20 mouse cellular contexts compared by ENCODE assay signal in the genomic region with DNA sequence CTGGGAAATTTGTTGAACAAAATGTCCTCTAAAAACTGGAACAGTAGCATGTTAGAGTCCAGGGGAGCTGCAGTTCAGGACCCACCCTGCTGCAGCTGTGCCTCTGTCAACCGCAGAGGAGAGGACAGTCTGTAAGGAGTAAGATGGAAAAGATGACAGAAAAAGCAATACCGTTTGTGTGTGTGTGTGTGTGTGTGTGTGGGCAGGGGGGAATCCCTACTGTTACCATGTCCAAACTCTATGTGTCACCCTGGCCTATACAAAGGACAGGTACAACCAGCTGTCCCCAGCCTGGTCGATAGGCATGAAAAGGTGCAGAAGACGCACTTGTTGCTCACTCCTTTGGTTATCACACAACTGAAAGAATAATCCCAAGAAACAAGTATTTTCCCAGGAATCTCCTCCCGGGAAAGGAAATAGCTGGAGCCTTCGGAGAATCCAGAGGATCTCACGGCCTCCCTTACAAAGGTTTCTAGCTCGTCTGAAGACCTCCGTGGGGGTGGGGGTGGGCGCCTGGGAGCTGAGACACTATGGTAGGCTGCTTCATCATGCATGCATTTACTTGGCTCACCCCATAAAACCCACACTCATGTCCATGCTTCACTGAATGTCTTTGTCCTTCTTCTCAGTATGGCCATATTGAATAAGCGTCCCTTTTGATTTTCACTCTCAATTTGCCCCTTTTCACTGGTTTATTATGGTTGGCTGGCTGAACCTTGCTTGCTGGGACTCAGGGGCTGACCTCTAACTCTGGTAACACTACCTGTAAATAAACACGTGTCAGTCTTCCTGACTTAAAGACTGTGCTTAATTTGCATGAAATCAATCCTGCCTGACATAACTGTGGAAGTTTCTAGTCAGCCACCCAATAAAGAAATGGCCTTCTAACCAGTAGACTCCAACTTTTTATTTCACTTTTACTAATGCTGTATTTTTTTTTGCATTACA.
DNase-seq lines count a peak whose midpoint lies in the region; ATAC-seq lines count a peak whose summit lies in the region.
"Had no signal": no experiment of that assay in that cellular context is flagged by ENCODE, and none has a peak within 500 bp of the region (broad histone marks: within the 10 kb centered on the region; RNA-seq: fewer than 3 reads in every experiment).

No protein-coding gene starts in this region.

- H3K9me3 ChIP-seq in forebrain, embryonic 11.5 days (ENCODE audit: control insufficient read depth, low read length): no peaks in the 10 kb centered on the region
- no peaks in the 10 kb centered on the region for H3K9me3 ChIP-seq in forebrain, embryonic 13.5 days (replicated peaks)
- no peaks in the 10 kb centered on the region for H3K9me3 ChIP-seq in kidney, embryonic 14.5 days (ENCODE audit: control insufficient read depth, low read length)
- H3K9me3 ChIP-seq: heart, embryonic 12.5 days; liver, embryonic 15.5 days had no signal

- peak; percentile 79 for ATAC-seq in forebrain, embryonic 11.5 days (replicated peaks; ENCODE audit: low FRiP score)
- ATAC-seq in forebrain, embryonic 13.5 days: no peak; the same call in 1 of the 2 replicates
- ATAC-seq in kidney, embryonic 14.5 days (ENCODE audit: low FRiP score, low TSS enrichment): peak; percentile 82; the same call in 1 of the 2 replicates
- ATAC-seq in cerebellum, adult (ENCODE audit: insufficient number of reproducible peaks, low FRiP score, low TSS enrichment): no peak
- ATAC-seq: midbrain, embryonic 16.5 days; Patski had no signal

- no peaks in the 10 kb centered on the region for H3K36me3 ChIP-seq in forebrain, embryonic 11.5 days (ENCODE audit: control insufficient read depth, insufficient read depth, low read length)
- H3K36me3 ChIP-seq in forebrain, embryonic 13.5 days (ENCODE audit: poor library complexity, severe bottlenecking): no peaks in the 10 kb centered on the region
- H3K36me3 ChIP-seq in kidney, embryonic 14.5 days (ENCODE audit: control insufficient read depth, insufficient read depth, low read length): no peaks in the 10 kb centered on the region
- H3K36me3 ChIP-seq: heart, embryonic 12.5 days; liver, embryonic 15.5 days had no signal

- H3K4me3 ChIP-seq in forebrain, embryonic 11.5 days (ENCODE audit: low read depth, low read length): no peak overlapping the region
- H3K4me3 ChIP-seq in forebrain, embryonic 13.5 days: no peak overlapping the region
- no peak overlapping the region for H3K4me3 ChIP-seq in kidney, embryonic 14.5 days (ENCODE audit: low read length)
- H3K4me3 ChIP-seq: heart, embryonic 12.5 days; liver, embryonic 15.5 days had no signal

- no peaks in the 10 kb centered on the region for H3K4me1 ChIP-seq in forebrain, embryonic 11.5 days (replicated peaks; ENCODE audit: control insufficient read depth, insufficient read depth, low read length)
- H3K4me1 ChIP-seq in forebrain, embryonic 13.5 days: no peaks in the 10 kb centered on the region
- H3K4me1 ChIP-seq in kidney, embryonic 14.5 days (ENCODE audit: control insufficient read depth, insufficient read depth, low read length): no peaks in the 10 kb centered on the region
- H3K4me1 ChIP-seq: heart, embryonic 12.5 days; liver, embryonic 15.5 days had no signal

- H3K27ac ChIP-seq in forebrain, embryonic 11.5 days (ENCODE audit: low read depth, low read length): no peak overlapping the region
- no peak overlapping the region for H3K27ac ChIP-seq in forebrain, embryonic 13.5 days
- no peak overlapping the region for H3K27ac ChIP-seq in kidney, embryonic 14.5 days (ENCODE audit: low read depth, low read length)
- H3K27ac ChIP-seq: liver, embryonic 15.5 days had no signal

- H3K9ac ChIP-seq in forebrain, embryonic 11.5 days (ENCODE audit: low read length): no peak overlapping the region
- H3K9ac ChIP-seq in forebrain, embryonic 13.5 days: no peak overlapping the region
- no peak overlapping the region for H3K9ac ChIP-seq in kidney, embryonic 14.5 days (ENCODE audit: low read depth, low read length)
- H3K9ac ChIP-seq: heart, embryonic 12.5 days; liver, embryonic 15.5 days had no signal

- H3K4me2 ChIP-seq in forebrain, embryonic 11.5 days (ENCODE audit: low read depth, low read length, severe bottlenecking): no peak overlapping the region
- no peak overlapping the region for H3K4me2 ChIP-seq in forebrain, embryonic 13.5 days
- no peak overlapping the region for H3K4me2 ChIP-seq in kidney, embryonic 14.5 days (replicated peaks; ENCODE audit: low read depth, low read length)
- H3K4me2 ChIP-seq: heart, embryonic 12.5 days; liver, embryonic 15.5 days had no signal

- H3K27me3 ChIP-seq in forebrain, embryonic 11.5 days (ENCODE audit: control insufficient read depth, insufficient read depth, low read length): no peaks in the 10 kb centered on the region
- no peaks in the 10 kb centered on the region for H3K27me3 ChIP-seq in forebrain, embryonic 13.5 days
- H3K27me3 ChIP-seq in kidney, embryonic 14.5 days (ENCODE audit: control insufficient read depth, insufficient read depth, low read length): no peaks in the 10 kb centered on the region
- H3K27me3 ChIP-seq: heart, embryonic 12.5 days; liver, embryonic 15.5 days; Patski had no signal

- peak; percentile 44 for DNase-seq in forebrain, embryonic 11.5 days (ENCODE audit: low spot score)
- no peak for DNase-seq in kidney, adult 9 months
- peak; percentile 4 for DNase-seq in retina, embryonic 14.5 days (ENCODE audit: low spot score)
- no peak for DNase-seq in retina, postnatal 1 day
- DNase-seq in layer of hippocampus, postnatal 10 days (ENCODE audit: low spot score in 2 of 2): no peak
- DNase-seq: adrenal gland, adult 8-10 months; cerebellum, postnatal 10 days; heart, adult 11 months; heart, postnatal 14 days; kidney, adult 2 months; layer of hippocampus, postnatal 36 days; spleen, adult 18-20 months; thymus, postnatal 25 days had no signal

- WGBS in forebrain, embryonic 11.5 days: 46% methylated on average over 12 of the region's 12 CpGs
- 44% methylated on average over 12 of the region's 12 CpGs for WGBS in forebrain, embryonic 13.5 days
- 64% methylated on average over 12 of the region's 12 CpGs for WGBS in kidney, embryonic 14.5 days

Comparison
In these comparisons a context has a peak if more than half of its experiments do, and no peak if none do; other contexts are left out.
1. ATAC-seq: peak in forebrain, embryonic 11.5 days (single experiment) and kidney, embryonic 14.5 days (single experiment); none in forebrain, embryonic 13.5 days (single experiment) and cerebellum, adult (single experiment).
2. DNase-seq: peak in forebrain, embryonic 11.5 days (single experiment) and retina, embryonic 14.5 days (single experiment); none in kidney, adult 9 months (single experiment), retina, postnatal 1 day (single experiment) and layer of hippocampus, postnatal 10 days (0 of 2).